In the genomic region with DNA sequence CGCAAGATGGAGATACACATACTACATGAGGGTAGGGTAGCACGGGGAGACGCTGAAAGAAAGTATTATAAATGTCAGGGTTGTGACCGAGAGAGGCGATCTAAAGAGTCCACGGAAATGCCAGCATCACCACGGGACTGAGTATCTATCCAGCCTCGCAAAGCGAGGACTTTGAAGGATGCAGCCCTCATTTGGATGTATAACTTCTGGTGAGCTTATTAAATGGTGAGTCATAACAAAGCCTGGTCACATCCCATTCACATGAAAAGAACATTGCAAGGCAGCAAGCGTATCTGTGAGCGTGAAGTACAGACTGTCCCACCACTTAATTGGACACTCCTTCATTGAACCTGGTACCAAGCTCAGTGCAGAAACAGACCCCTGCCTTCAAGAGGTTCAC, we compare ENCODE assay signal across 9 mouse cellular contexts. TPM values are rescaled to one million over a fixed set of nuclear protein-coding genes. Genes with fewer than 3 reads are reported as not detected.
DNase-seq lines count a peak whose midpoint lies in the region; ATAC-seq and TF ChIP-seq lines count a peak whose summit lies in the region.
"Had no signal": no experiment of that assay in that cellular context is flagged by ENCODE, and none has a peak within 500 bp of the region (broad histone marks: within the 10 kb centered on the region; RNA-seq: fewer than 3 reads in every experiment).

No protein-coding gene starts in this region.

- H3K27ac ChIP-seq in hindbrain, embryonic 12.5 days = no peak overlapping the region
- H3K27ac ChIP-seq in hindbrain, embryonic 13.5 days = no peak overlapping the region
- H3K27ac ChIP-seq in embryonic facial prominence, embryonic 13.5 days = no peak overlapping the region
- H3K27ac ChIP-seq in forebrain, embryonic 15.5 days (replicated peaks) = no peak overlapping the region
- H3K27ac ChIP-seq in liver, postnatal 0 days (ENCODE audit: low read depth) = no peak overlapping the region
- H3K27ac ChIP-seq: liver, embryonic 13.5 days had no signal

- H3K4me1 ChIP-seq in hindbrain, embryonic 12.5 days = peaks cover 21% of the 10 kb centered on the region
- peaks cover 29% of the 10 kb centered on the region for H3K4me1 ChIP-seq in hindbrain, embryonic 13.5 days (replicated peaks)
- H3K4me1 ChIP-seq in embryonic facial prominence, embryonic 13.5 days = peaks cover 28% of the 10 kb centered on the region
- peaks cover 27% of the 10 kb centered on the region for H3K4me1 ChIP-seq in forebrain, embryonic 15.5 days
- H3K4me1 ChIP-seq in liver, postnatal 0 days (ENCODE audit: insufficient read depth) = peaks cover 4% of the 10 kb centered on the region; the same call in 1 of the 2 replicates

- no peak for ATAC-seq in hindbrain, embryonic 12.5 days (ENCODE audit: low FRiP score)
- ATAC-seq in hindbrain, embryonic 13.5 days (ENCODE audit: low FRiP score) = no peak
- ATAC-seq in embryonic facial prominence, embryonic 13.5 days (ENCODE audit: insufficient number of reproducible peaks, insufficient read depth, low FRiP score, low TSS enrichment, low read depth) = no peak
- ATAC-seq in forebrain, embryonic 15.5 days (replicated peaks) = no peak
- ATAC-seq in liver, postnatal 0 days = no peak

- TF ChIP-seq CTCF in liver, postnatal 0 days (IDR thresholded peaks at IDR 0.05; ENCODE audit: low read depth) = no peak

- 49% methylated on average over 11 of the region's 11 CpGs for WGBS in hindbrain, embryonic 12.5 days
- WGBS in hindbrain, embryonic 13.5 days = 48% methylated on average over 11 of the region's 11 CpGs
- 39% methylated on average over 11 of the region's 11 CpGs for WGBS in embryonic facial prominence, embryonic 13.5 days
- WGBS in forebrain, embryonic 15.5 days = 44% methylated on average over 11 of the region's 11 CpGs
- 40% methylated on average over 11 of the region's 11 CpGs for WGBS in liver, postnatal 0 days (ENCODE audit: insufficient replicate concordance)

- TF ChIP-seq EP300 in liver, postnatal 0 days (IDR thresholded peaks at IDR 0.05; ENCODE audit: low read depth) = no peak

- no peaks in the 10 kb centered on the region for H3K36me3 ChIP-seq in hindbrain, embryonic 12.5 days
- H3K36me3 ChIP-seq in hindbrain, embryonic 13.5 days = no peaks in the 10 kb centered on the region
- H3K36me3 ChIP-seq in embryonic facial prominence, embryonic 13.5 days = no peaks in the 10 kb centered on the region
- H3K36me3 ChIP-seq in forebrain, embryonic 15.5 days = no peaks in the 10 kb centered on the region
- no peaks in the 10 kb centered on the region for H3K36me3 ChIP-seq in liver, postnatal 0 days (replicated peaks; ENCODE audit: insufficient read depth, low read length)
- H3K36me3 ChIP-seq: liver, embryonic 13.5 days had no signal

- peaks cover 59% of the 10 kb centered on the region for H3K27me3 ChIP-seq in hindbrain, embryonic 12.5 days
- peaks cover 69% of the 10 kb centered on the region for H3K27me3 ChIP-seq in hindbrain, embryonic 13.5 days
- peaks cover 54% of the 10 kb centered on the region for H3K27me3 ChIP-seq in embryonic facial prominence, embryonic 13.5 days
- peaks cover 52% of the 10 kb centered on the region for H3K27me3 ChIP-seq in forebrain, embryonic 15.5 days
- peaks cover 37% of the 10 kb centered on the region for H3K27me3 ChIP-seq in liver, postnatal 0 days (ENCODE audit: insufficient read depth, low read length)

- 0 out of 2 replicates have a peak overlapping the region, but pooled peaks have one; percentile 67 for H3K4me3 ChIP-seq in hindbrain, embryonic 12.5 days
- no peak overlapping the region for H3K4me3 ChIP-seq in hindbrain, embryonic 13.5 days
- H3K4me3 ChIP-seq in embryonic facial prominence, embryonic 13.5 days = peak overlapping the region; percentile 72; the same call in 1 of the 2 replicates
- peak overlapping the region; percentile 52; the same call in 1 of the 2 replicates for H3K4me3 ChIP-seq in forebrain, embryonic 15.5 days
- H3K4me3 ChIP-seq in liver, postnatal 0 days (ENCODE audit: low read depth, low read length) = peak overlapping the region; percentile 55; the same call in 1 of the 2 replicates

- H3K9ac ChIP-seq in hindbrain, embryonic 12.5 days = no peak overlapping the region
- no peak overlapping the region for H3K9ac ChIP-seq in hindbrain, embryonic 13.5 days
- H3K9ac ChIP-seq in embryonic facial prominence, embryonic 13.5 days = no peak overlapping the region
- no peak overlapping the region for H3K9ac ChIP-seq in forebrain, embryonic 15.5 days (replicated peaks)
- no peak overlapping the region for H3K9ac ChIP-seq in liver, postnatal 0 days (replicated peaks)

- no peak for DNase-seq in liver, postnatal 0 days
- DNase-seq in thymus, postnatal 0 days (ENCODE audit: low spot score) = no peak
- no peak for DNase-seq in spleen, postnatal 4 days (ENCODE audit: low spot score in 2 of 2)
- DNase-seq: cerebellum, adult 9-10 months; liver, embryonic 13.5 days had no signal

- H3K4me2 ChIP-seq in hindbrain, embryonic 12.5 days (replicated peaks) = peak overlapping the region; percentile 100
- H3K4me2 ChIP-seq in hindbrain, embryonic 13.5 days = no peak overlapping the region
- peak overlapping the region; percentile 98 for H3K4me2 ChIP-seq in embryonic facial prominence, embryonic 13.5 days
- 0 out of 2 replicates have a peak overlapping the region, but pooled peaks have one; percentile 97 for H3K4me2 ChIP-seq in forebrain, embryonic 15.5 days (replicated peaks)
- peak overlapping the region; percentile 67 for H3K4me2 ChIP-seq in liver, postnatal 0 days (ENCODE audit: low read depth, low read length)

- 0 out of 2 replicates have a peak, but pooled peaks cover 4% of the 10 kb centered on the region for H3K9me3 ChIP-seq in hindbrain, embryonic 12.5 days (replicated peaks)
- no peaks in the 10 kb centered on the region for H3K9me3 ChIP-seq in hindbrain, embryonic 13.5 days
- H3K9me3 ChIP-seq in embryonic facial prominence, embryonic 13.5 days = 0 out of 2 replicates have a peak, but pooled peaks cover 5% of the 10 kb centered on the region
- no peaks in the 10 kb centered on the region for H3K9me3 ChIP-seq in forebrain, embryonic 15.5 days
- no peaks in the 10 kb centered on the region; the same call in 1 of the 2 replicates for H3K9me3 ChIP-seq in liver, postnatal 0 days (ENCODE audit: low read length)
- H3K9me3 ChIP-seq: liver, embryonic 13.5 days had no signal

RNA-seq across cellular contexts. Expression of a gene that starts 0.8 kb away (rescaled TPM):
- polyA plus RNA-seq in hindbrain, embryonic 12.5 days (2016; fragmentation: Nextera tagmentation; extraction: Ambion mirVana) = 2.4 TPM in 2 replicates
- polyA plus RNA-seq in hindbrain, embryonic 13.5 days (2015; fragmentation: Nextera tagmentation; extraction: Ambion mirVana) = 0.53 and 0.70 TPM in 2 replicates
- polyA plus RNA-seq in embryonic facial prominence, embryonic 13.5 days (2015; fragmentation: Nextera tagmentation; extraction: Ambion mirVana) = 2.4 and 3.3 TPM in 2 replicates
- 0.38 and 0.51 TPM in 2 replicates for polyA plus RNA-seq in forebrain, embryonic 15.5 days (2015; fragmentation: Nextera tagmentation; extraction: Ambion mirVana)
- polyA plus RNA-seq in liver, postnatal 0 days (2015; fragmentation: Nextera tagmentation; extraction: Ambion mirVana) = 0.28 and 0.34 TPM in 2 replicates
- polyA plus RNA-seq in thymus, postnatal 0 days (2015; fragmentation: Nextera tagmentation; extraction: Ambion mirVana) = 0.19 and 0.36 TPM in 2 replicates

RNA-seq across cellular contexts. Expression of a gene that starts 54.2 kb away (rescaled TPM):
- polyA plus RNA-seq in hindbrain, embryonic 12.5 days (2016; fragmentation: Nextera tagmentation; extraction: Ambion mirVana) = 22.0 and 22.2 TPM in 2 replicates
- polyA plus RNA-seq in hindbrain, embryonic 13.5 days (2015; fragmentation: Nextera tagmentation; extraction: Ambion mirVana) = 19.9 and 20.1 TPM in 2 replicates
- 33.7 and 36.7 TPM in 2 replicates for polyA plus RNA-seq in embryonic facial prominence, embryonic 13.5 days (2015; fragmentation: Nextera tagmentation; extraction: Ambion mirVana)
- 15.1 and 15.4 TPM in 2 replicates for polyA plus RNA-seq in forebrain, embryonic 15.5 days (2015; fragmentation: Nextera tagmentation; extraction: Ambion mirVana)
- 0.81 and 1.2 TPM in 2 replicates for polyA plus RNA-seq in liver, postnatal 0 days (2015; fragmentation: Nextera tagmentation; extraction: Ambion mirVana)
- 12.2 and 13.4 TPM in 2 replicates for polyA plus RNA-seq in thymus, postnatal 0 days (2015; fragmentation: Nextera tagmentation; extraction: Ambion mirVana)
